Mouse (Mus musculus) ES-E14 (cell line): ENCODE measurements around the gene Psmd8.

ENCODE experiments used
- HCFC1 ChIP-seq: IDR thresholded peaks from 2 replicates; pipeline ENCODE4 v1.6.1; 2012; ENCODE audit warnings: low read length, inconsistent platforms, borderline replicate concordance; ENCODE audit not compliant: insufficient read depth
- MAFK ChIP-seq: IDR thresholded peaks from 2 replicates; pipeline ENCODE4 v1.6.1; 2014; ENCODE audit warnings: mild to moderate bottlenecking, low read depth, low read length, inconsistent platforms; ENCODE audit not compliant: insufficient read depth
- ZC3H11A ChIP-seq: IDR thresholded peaks from 2 replicates; pipeline ENCODE4 v1.6.1; 2012; ENCODE audit warnings: low read depth, mild to moderate bottlenecking, inconsistent platforms, low read length, borderline replicate concordance
- ZNF384 ChIP-seq: IDR thresholded peaks from 2 replicates; pipeline ENCODE4 v1.6.1; 2012; ENCODE audit warnings: low read depth, low read length, inconsistent platforms

- TF ChIP-seq ZC3H11A: no peak
- no peak for TF ChIP-seq MAFK
- TF ChIP-seq ZNF384: no peak
- no peak for TF ChIP-seq HCFC1
Measured at GRCm38 (mm10) chr7:29224756-29225394, 44.4 kb upstream of the Psmd8 start.
